Comparison of ENCODE assay signal across 8 mouse cellular contexts in the genomic region with DNA sequence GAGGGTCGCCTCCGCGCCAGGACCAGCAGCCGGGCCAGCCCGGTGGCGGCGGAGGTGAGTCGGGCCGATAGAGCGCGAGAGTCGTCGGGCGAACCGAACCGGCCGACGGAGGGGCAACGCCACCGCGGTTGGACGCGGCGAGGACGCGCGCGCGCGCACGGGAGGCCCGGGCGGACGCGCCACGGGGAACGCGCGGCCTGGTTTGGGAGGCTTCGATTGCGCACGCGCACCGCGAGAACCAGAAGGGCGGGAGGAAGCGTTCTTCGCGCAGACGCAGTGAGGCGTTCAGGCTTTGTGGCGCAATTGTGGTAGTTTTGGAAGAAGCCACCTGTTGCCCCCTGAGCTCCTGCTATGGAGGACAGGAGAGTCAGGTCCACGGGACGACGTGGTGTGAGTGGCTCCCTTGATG. TPM values are rescaled to one million over a fixed set of nuclear protein-coding genes. Genes with fewer than 3 reads are reported as not detected.
DNase-seq lines count a peak whose midpoint lies in the region; ATAC-seq and TF ChIP-seq lines count a peak whose summit lies in the region.

No protein-coding gene starts in this region.

- CTCF ChIA-PET in Patski (lab: Charles Lee) = interaction anchor here (0.8 to 1.4 kb wide), 2 partner anchors 9 to 15 kb away, joined by 3 to 5 read pairs; no protein-coding TSS in a partner anchor

- in situ Hi-C loops in Patski (cut with MboI; ENCODE audit: low pct_unique_long_range_greater_than_20kb) = no loop called here

- TF ChIP-seq CTCF in Patski (IDR thresholded peaks at IDR 0.05) = no peak

- H3K4me3 ChIP-seq in hindbrain, embryonic 14.5 days (replicated peaks; ENCODE audit: low read length) = peak overlapping the region; percentile 94

- POLR2A ChIA-PET in Patski (lab: Charles Lee) = interaction anchor here (0.8 kb wide), 2 partner anchors 11 to 14 kb away, joined by 3 read pairs; no protein-coding TSS in a partner anchor

- H3K4me1 ChIP-seq in hindbrain, embryonic 14.5 days (replicated peaks; ENCODE audit: control insufficient read depth, insufficient read depth, low read length) = peaks cover 19% of the 10 kb centered on the region

- peak; percentile 33 for DNase-seq in Patski (ENCODE audit: low read depth, low spot score)
- DNase-seq in cerebellum, postnatal 14 days = peak; percentile 96
- peak; percentile 80 to 88 for DNase-seq in frontal cortex, postnatal 25 days (ENCODE audit: low spot score in 2 of 2)
- DNase-seq in hindbrain, embryonic 14.5 days (ENCODE audit: low spot score) = peak; percentile 90
- peak; percentile 82 for DNase-seq in left cerebral cortex, adult 11 months (ENCODE audit: low spot score)
- peak; percentile 94 for DNase-seq in lung, postnatal 36 days
- DNase-seq in retina, embryonic 14.5 days (ENCODE audit: low spot score) = peak; percentile 91
- peak; percentile 92 to 93 for DNase-seq in thymus, postnatal 36 days

- peaks cover 48% of the 10 kb centered on the region for H3K36me3 ChIP-seq in hindbrain, embryonic 14.5 days (replicated peaks; ENCODE audit: control insufficient read depth, insufficient read depth)

- H3K27ac ChIP-seq in hindbrain, embryonic 14.5 days = peak overlapping the region; percentile 97

- peak overlapping the region; percentile 83 for H3K4me2 ChIP-seq in hindbrain, embryonic 14.5 days (replicated peaks)

- H3K9ac ChIP-seq in hindbrain, embryonic 14.5 days = peak overlapping the region; percentile 95

- no peaks in the 10 kb centered on the region for H3K27me3 ChIP-seq in Patski
- no peaks in the 10 kb centered on the region for H3K27me3 ChIP-seq in hindbrain, embryonic 14.5 days (ENCODE audit: control insufficient read depth, insufficient read depth, low read length)

- H3K9me3 ChIP-seq in hindbrain, embryonic 14.5 days (ENCODE audit: control insufficient read depth, low read length) = no peaks in the 10 kb centered on the region

- under 1% methylated on average over 55 of the region's 55 CpGs for WGBS in hindbrain, embryonic 14.5 days

- ATAC-seq in Patski = no peak
- ATAC-seq in hindbrain, embryonic 14.5 days (ENCODE audit: low FRiP score) = no peak

RNA-seq across cellular contexts. Expression of gene Sf1, which starts 0.8 kb away (rescaled TPM):
- 186 TPM for polyA plus RNA-seq in Patski (2021)
- polyA plus RNA-seq in hindbrain, embryonic 14.5 days (2014; fragmentation: Nextera tagmentation; extraction: Ambion mirVana) = 103 and 112 TPM in 2 replicates

RNA-seq across cellular contexts. Expression of gene Pygm, which starts 19.9 kb away (rescaled TPM):
- 1.0 TPM for polyA plus RNA-seq in Patski (2021)
- polyA plus RNA-seq in hindbrain, embryonic 14.5 days (2014; fragmentation: Nextera tagmentation; extraction: Ambion mirVana) = 6.2 and 6.8 TPM in 2 replicates

RNA-seq across cellular contexts. Expression of gene Map4k2, which starts 23.4 kb away (rescaled TPM):
- 45.6 TPM for polyA plus RNA-seq in Patski (2021)
- 12.4 and 15.4 TPM in 2 replicates for polyA plus RNA-seq in hindbrain, embryonic 14.5 days (2014; fragmentation: Nextera tagmentation; extraction: Ambion mirVana)

RNA-seq across cellular contexts. Expression of gene Men1, which starts 29.5 kb away (rescaled TPM):
- polyA plus RNA-seq in Patski (2021) = 63.2 TPM
- polyA plus RNA-seq in hindbrain, embryonic 14.5 days (2014; fragmentation: Nextera tagmentation; extraction: Ambion mirVana) = 46.7 and 51.5 TPM in 2 replicates

RNA-seq across cellular contexts. Expression of gene Rasgrp2, which starts 34.8 kb away (rescaled TPM):
- 7.0 TPM for polyA plus RNA-seq in Patski (2021)
- polyA plus RNA-seq in hindbrain, embryonic 14.5 days (2014; fragmentation: Nextera tagmentation; extraction: Ambion mirVana) = 89.2 and 111 TPM in 2 replicates

Comparison
In these comparisons a context has a peak if more than half of its experiments do, and no peak if none do; other contexts are left out.
1. DNase-seq: peak in every context shown above with its lines; median percentile 96 in cerebellum, postnatal 14 days; 94 in lung, postnatal 36 days; 92 in thymus, postnatal 36 days; 91 in retina, embryonic 14.5 days; 90 in hindbrain, embryonic 14.5 days; 84 in frontal cortex, postnatal 25 days; 82 in left cerebral cortex, adult 11 months; 33 in Patski.